Mouse (Mus musculus) skeletal muscle tissue, adult 2 months (tissue): ENCODE results near the gene Hist1h1t.
"Not testable (repeated sequence)": the region's sequence is repeated elsewhere in the genome, so short reads cannot be mapped to it uniquely, and the experiment has no call there.

Experiments used
- DNase-seq: peaks from one replicate; pipeline ENCODE4 v3.0.0-alpha.2; 2012; ENCODE audit warnings: low read depth, low spot score

Hist1h1t gene

DNA sequence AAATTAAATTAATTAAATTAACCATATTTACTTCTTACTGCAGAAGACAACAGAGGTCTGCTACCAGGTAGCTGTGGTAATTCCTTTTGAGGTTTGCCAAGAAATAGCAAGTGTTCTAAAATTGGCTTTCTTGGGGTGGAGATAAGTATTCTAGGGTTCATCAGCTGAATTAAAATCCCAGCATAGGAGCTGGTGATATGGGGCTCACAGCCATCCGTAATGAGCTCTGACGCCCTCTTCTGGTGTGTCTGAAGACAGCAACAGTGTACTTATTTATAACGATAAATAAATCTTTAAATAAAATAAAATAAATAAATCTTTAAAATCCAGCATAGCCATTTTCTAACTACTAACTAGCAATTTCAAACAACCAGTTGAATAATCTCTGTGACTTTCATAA, 4.2 kb downstream of the Hist1h1t start:
- DNase-seq, result no peak

DNA sequence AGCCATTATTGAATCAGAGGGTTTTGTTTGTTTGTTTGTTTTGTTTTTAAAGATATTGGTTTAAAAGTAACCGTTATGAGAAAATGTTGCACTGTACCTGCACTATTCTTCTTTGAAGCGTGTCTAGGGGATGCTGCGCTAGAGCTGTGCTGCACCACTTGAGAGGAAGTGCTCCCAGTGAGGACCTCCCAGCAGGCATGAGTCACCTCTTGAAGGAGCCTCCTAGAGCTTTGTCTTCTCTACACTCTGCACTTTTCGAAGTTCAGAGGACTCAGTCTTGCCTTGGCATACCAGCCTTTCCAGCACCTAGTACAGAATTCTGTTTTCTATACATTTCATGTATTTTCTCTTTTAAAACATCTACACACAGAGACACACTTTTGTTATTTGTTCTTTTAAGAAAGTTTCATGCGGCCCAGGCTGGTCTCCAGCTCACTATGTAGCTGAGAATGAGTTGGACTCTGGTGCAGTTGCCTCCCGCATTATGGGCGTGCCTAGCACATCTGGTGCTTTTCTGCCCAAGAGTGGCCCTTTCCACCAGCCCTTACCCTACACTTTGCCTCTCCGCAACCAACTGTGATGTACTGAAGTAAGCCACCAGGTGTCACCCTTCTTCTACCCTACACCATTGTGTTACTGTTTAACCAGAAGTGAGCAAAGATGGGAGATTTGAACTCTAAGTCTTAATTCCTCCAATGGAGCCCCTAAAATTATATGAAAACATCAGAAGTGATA, 5.3 kb downstream of the Hist1h1t start:
- DNase-seq, result peak; percentile 69

DNA sequence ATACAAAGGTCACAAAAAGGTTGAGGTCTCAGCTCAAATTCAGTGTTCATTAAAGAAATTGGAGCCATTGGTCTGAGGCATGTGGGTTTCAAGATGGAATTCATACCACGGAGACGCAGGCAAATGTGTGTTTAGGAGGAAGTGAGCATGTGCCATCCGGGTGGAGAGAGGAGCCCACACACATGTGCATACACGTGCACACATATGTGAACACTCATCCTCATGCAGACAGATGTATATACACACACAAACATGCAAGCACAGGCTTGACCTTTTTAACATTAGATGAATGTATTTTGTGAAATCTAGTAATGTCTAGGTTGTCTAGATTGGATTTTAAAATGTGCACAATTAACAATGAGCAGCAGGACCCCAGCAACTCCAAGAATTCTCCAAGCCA, 6.6 kb downstream of the Hist1h1t start:
- no peak for DNase-seq

- not testable (repeated sequence) for DNase-seq
Measured at GRCm38 (mm10) chr13:23702801-23703200, 7.2 kb downstream of the Hist1h1t start.

GRCm38 (mm10) chr13:23705751-23706356, 10.2 kb downstream of the Hist1h1t start:
- no peak for DNase-seq

DNA sequence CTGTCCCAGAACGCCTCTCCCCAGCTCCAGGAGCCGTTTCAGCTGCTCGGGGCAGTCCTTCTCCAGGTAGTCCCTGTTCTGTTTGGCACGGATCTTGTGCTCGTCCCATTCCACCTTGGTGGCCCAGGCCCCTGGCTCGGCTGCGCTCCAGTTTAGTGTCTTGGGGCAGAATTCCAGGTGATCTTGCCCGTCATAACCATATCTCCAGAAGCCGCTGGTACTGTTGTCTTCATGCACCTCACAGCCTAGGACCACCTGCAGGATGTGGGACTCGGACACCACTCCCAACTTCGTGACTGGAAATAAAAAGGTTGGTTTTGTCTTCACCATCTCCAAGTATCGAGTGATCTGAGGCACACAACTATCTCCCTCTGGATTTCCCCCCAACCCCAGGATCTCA, 11.2 kb downstream of the Hist1h1t start:
- DNase-seq, result no peak

DNA sequence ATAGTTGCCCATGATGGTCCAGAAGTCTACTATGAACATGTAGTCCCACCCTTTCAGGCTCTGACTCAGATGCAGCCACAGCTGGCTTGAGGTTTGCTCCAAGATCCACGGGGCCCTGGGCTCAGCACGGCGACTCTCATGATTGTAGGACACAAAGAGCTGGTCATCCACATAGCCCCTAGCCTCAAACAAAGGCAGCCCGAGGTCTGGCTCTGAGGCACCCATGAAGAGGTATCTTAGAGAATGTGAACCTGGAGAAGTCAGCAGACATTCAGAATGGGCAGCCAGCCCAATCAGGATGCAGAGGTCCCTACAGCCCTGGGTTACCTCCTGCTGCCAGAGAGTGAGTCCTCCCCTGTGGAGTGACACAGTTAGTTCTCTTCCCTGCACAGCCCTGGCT, 12.4 kb downstream of the Hist1h1t start:
- DNase-seq, result no peak

GRCm38 (mm10) chr13:23708654-23709053, 13.0 kb downstream of the Hist1h1t start:
- DNase-seq, result no peak

- no peak for DNase-seq
Measured at GRCm38 (mm10) chr13:23709714-23710373, 14.2 kb downstream of the Hist1h1t start.

DNA sequence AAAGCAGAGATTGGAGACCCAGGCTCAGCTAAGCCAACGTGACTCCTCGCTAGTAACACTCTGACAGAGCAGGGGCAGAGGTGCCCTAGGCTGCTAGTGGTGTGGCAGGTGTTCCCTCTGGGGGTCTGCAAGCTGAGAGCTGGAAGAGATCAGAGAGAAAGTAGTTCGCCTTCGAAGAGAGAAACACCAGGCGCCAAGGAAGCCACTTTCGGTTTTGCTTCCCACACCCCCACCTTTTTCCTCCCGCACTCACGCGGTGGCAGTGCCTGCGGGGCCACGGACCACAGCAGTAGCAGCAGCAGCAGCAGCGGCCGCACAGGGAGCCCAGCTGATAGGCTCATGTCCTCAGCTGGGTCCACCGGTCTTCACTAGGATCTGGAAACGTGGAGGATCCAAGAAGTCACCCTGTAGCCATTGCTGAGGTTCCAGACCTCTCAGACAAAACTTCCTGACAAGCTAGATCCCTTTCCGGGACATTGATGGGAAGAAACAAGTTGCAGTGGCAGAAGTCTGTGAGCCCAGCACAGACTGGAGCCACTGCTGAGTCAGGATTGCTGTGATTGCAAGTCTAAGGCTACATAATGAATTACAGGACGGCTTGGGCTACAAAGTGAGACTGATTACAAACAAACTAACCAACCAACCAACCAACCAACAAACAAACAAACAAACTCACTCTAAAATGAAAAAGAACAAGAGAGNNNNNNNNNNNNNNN, 14.9 kb downstream of the Hist1h1t start, which contains the start of gene Hfe:
Hfe (minus strand) TSS at position 481 of the 716 bp plus-strand sequence.
- DNase-seq, result peak; percentile 61

GRCm38 (mm10) chr13:23716261-23717042, 20.8 kb downstream of the Hist1h1t start:
- no peak for DNase-seq

GRCm38 (mm10) chr13:23717176-23717575, 21.6 kb downstream of the Hist1h1t start:
- no peak for DNase-seq

- DNase-seq, result not testable (repeated sequence)
Measured at GRCm38 (mm10) chr13:23717593-23718245, 22.1 kb downstream of the Hist1h1t start.

- no peak for DNase-seq
Measured at GRCm38 (mm10) chr13:23724239-23724638, 28.6 kb downstream of the Hist1h1t start.

DNA sequence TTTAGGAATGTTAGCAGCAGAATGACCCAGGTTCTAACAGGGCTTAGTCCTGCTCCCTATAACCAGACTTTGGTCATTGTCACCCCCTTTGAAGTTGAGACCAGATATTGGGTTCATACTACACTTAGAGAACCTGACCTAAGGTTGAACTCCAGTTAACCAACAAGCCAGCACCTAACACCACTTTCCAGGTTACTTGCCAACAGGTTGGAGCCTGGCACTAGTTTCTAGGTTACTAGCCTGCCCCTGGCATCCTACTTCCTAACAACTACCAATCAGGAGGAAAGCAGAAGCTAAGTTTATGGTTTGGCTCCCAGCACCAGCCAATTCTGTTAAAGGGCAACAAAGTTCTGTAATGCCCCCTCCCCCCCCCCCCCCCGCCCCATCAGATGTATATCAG, 29.6 kb downstream of the Hist1h1t start:
- DNase-seq, result no peak

GRCm38 (mm10) chr13:23728472-23729191, 33.0 kb downstream of the Hist1h1t start:
- DNase-seq, result no peak

- peak; percentile 36 for DNase-seq
Measured at GRCm38 (mm10) chr13:23729192-23729525, 33.5 kb downstream of the Hist1h1t start.

GRCm38 (mm10) chr13:23729706-23730105, 34.1 kb downstream of the Hist1h1t start:
- no peak for DNase-seq

GRCm38 (mm10) chr13:23730479-23730878, 34.9 kb downstream of the Hist1h1t start:
- peak; percentile 27 for DNase-seq

- DNase-seq, result peak; percentile 28
Measured at GRCm38 (mm10) chr13:23732156-23732804, 36.7 kb downstream of the Hist1h1t start.
